Mouse (Mus musculus) midbrain, embryonic 13.5 days (tissue): ENCODE measurements around the gene Olfr1197. TPM values are rescaled to one million over a fixed set of nuclear protein-coding genes. Genes with fewer than 3 reads are reported as not detected.

Source experiments
- ATAC-seq: fragments of 200-750 bp; cut with Nextera tagmentation; 2 replicates; pipeline ENCODE4 v1.8.0; 2017; ENCODE audit warnings: mild to moderate bottlenecking, moderate TSS enrichment, moderate library complexity
- H3K27ac ChIP-seq: fragments of 300-500 bp; sonication (generic); 2 replicates; pipeline ENCODE4 v1.5.1; 2015; ENCODE audit warnings: inconsistent platforms, mild to moderate bottlenecking, moderate library complexity
- H3K27me3 ChIP-seq: fragments of 300-500 bp; sonication (generic); 2 replicates; pipeline ENCODE4 v1.6.1; 2015; ENCODE audit warnings: mild to moderate bottlenecking, inconsistent platforms
- H3K36me3 ChIP-seq: fragments of 300-500 bp; sonication (generic); 2 replicates; pipeline ENCODE4 v1.6.1; 2015; ENCODE audit warnings: mild to moderate bottlenecking, inconsistent platforms
- H3K4me1 ChIP-seq: fragments of 300-500 bp; sonication (generic); replicated peaks from 2 replicates; pipeline ENCODE4 v1.6.1; 2015; ENCODE audit warnings: inconsistent platforms
- H3K4me2 ChIP-seq: fragments of 300-500 bp; sonication (generic); replicated peaks from 2 replicates; pipeline ENCODE4 v1.6.1; 2015; ENCODE audit warnings: moderate library complexity, mild to moderate bottlenecking, inconsistent platforms
- H3K4me3 ChIP-seq: fragments of 300-500 bp; sonication (generic); replicated peaks from 2 replicates; pipeline ENCODE4 v1.5.1; 2015; ENCODE audit warnings: mild to moderate bottlenecking, inconsistent platforms
- H3K9ac ChIP-seq: fragments of 300-500 bp; sonication (generic); replicated peaks from 2 replicates; pipeline ENCODE4 v1.6.1; 2015; ENCODE audit warnings: mild to moderate bottlenecking, inconsistent platforms
- H3K9me3 ChIP-seq: fragments of 300-500 bp; sonication (generic); 2 replicates; pipeline ENCODE4 v1.6.1; 2016; ENCODE audit warnings: mild to moderate bottlenecking, inconsistent platforms
- WGBS: fragments of 180-500 bp; shearing (Covaris S2); methylation state at CpG from one replicate; pipeline ENCODE4 v1.1.7; 2015; 5-methylcytosine and 5-hydroxymethylcytosine counted together
- polyA plus RNA-seq: library from polyadenylated mRNA; unstranded; fragments of >200 nt; fragmentation: Nextera tagmentation; extraction: Ambion mirVana; gene quantifications from 2 replicates; pipeline ENCODE4 v1.2.1, GENCODE M21; 2015

Olfr1197 gene
- not detected in 2 replicates for polyA plus RNA-seq

DNA sequence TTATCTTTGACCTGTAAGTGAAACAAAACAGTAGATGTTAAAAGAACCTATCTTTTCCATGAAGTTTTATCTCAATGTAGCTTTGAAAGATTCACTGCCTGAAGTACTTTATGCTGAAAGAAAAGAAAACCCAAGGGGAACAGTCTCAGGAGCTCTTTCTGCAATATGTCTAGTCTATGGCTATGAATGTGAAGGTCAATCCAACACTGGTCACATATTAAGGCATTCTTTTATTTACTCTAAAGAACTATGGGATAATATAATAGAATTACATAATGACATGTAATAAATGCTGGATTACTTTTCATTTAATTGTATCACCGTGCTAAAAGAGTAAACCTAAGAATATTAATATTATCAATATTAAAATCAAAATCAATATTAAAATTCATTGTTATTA, at the start of gene Olfr1197:
Gene Olfr1197, minus strand, starts transcription at position 101 of the 400 bp plus-strand sequence.
- Histone ChIP-seq H3K9ac (no peak within 1 kb of the TSS), H3K27ac (no peak within 1 kb of the TSS), H3K9me3 (no peaks in the 10 kb centered on the region), H3K4me2 (no peak within 1 kb of the TSS), H3K4me1 (no peaks in the 10 kb centered on the region), H3K4me3 (no peak within 1 kb of the TSS), H3K36me3 (no peaks in the 10 kb centered on the region), H3K27me3 (no peaks in the 10 kb centered on the region)
- ATAC-seq, result no peak
- WGBS, result 84% methylated on average over 1 of the region's 1 CpGs

DNA sequence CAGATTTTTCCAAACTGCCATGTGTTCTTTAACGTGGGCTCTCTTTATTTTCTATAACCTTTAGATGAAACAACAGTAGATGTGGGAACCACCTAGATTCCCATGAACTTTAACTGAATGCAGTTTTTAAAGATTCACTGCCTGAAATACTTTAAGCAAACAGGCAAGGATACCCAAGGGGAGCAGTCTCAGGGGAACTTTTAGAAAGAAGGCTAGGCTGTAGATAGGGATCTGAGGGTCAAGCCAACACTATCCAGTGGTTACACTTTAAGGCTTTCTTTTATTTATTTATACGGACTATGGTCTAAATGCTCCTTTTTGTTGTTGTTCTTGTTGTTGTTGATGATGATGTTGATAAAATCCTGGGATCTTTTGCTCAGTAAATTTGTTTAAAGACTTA, 38.2 kb upstream of the Olfr1197 start, which contains the start of gene Olfr1200:
Gene Olfr1200, minus strand, starts transcription at position 101 of the 400 bp plus-strand sequence.
- Histone ChIP-seq H3K4me2 (no peak within 1 kb of the TSS), H3K27ac (no peak within 1 kb of the TSS), H3K9me3 (no peaks in the 10 kb centered on the region), H3K4me1 (no peaks in the 10 kb centered on the region), H3K36me3 (no peaks in the 10 kb centered on the region), H3K9ac (no peak within 1 kb of the TSS), H3K4me3 (no peak within 1 kb of the TSS), H3K27me3 (no peaks in the 10 kb centered on the region)
- 87% methylated on average over 2 of the region's 2 CpGs for WGBS
- ATAC-seq, result no peak

DNA sequence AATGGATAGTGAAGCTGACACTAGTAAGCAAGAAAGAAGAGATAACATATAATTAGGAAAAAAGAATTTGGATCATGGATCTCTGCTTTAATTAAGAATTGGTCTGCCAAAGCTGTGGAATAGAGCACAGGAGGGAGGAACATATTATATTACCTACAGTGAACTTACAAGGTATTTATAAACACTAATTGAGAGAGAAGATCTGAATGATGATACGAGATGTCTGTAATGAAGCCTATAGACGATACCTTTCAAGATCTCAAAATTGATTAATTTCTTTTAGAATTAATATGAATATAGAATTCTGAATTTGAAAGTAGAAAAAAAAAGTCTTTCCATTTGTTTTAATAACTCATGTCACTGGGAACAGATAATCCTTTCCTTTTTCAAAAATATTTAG, 28.2 kb upstream of the Olfr1197 start, which contains the start of gene Olfr1199:
Gene Olfr1199, minus strand, starts transcription at position 101 of the 400 bp plus-strand sequence.
- Histone ChIP-seq H3K9me3 (no peaks in the 10 kb centered on the region), H3K27me3 (no peaks in the 10 kb centered on the region), H3K36me3 (no peaks in the 10 kb centered on the region), H3K9ac (no peak within 1 kb of the TSS), H3K4me2 (no peak within 1 kb of the TSS), H3K4me3 (no peak within 1 kb of the TSS), H3K27ac (no peak within 1 kb of the TSS), H3K4me1 (no peaks in the 10 kb centered on the region)
- WGBS, result 93% methylated on average over 2 of the region's 2 CpGs
- no peak for ATAC-seq

DNA sequence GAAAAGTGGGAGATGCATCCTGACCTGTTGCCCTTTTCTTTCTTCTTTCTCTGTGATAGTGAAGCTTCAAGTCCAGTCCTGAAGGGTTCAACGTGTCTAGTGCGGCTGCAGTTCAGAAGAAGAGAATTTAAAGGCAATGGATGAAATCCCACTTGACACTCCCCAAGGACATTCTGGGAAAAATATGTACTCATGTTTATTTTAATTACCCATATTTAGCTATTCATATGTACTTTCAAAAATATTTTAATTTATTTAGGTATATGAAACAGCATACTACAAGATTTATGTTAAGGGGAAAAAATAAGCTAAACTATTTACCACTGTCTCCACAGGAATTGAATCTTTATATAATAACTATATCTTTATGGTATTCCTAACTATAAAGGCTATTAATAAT, 19.1 kb upstream of the Olfr1197 start, which contains the start of gene Olfr1198:
Gene Olfr1198, minus strand, starts transcription at position 101 of the 400 bp plus-strand sequence.
- no peaks in the 10 kb centered on the region for H3K4me1 ChIP-seq
- H3K27me3 ChIP-seq, result no peaks in the 10 kb centered on the region
- no peak for ATAC-seq
- H3K27ac ChIP-seq, result no peak within 1 kb of the TSS
- H3K9ac ChIP-seq, result no peak within 1 kb of the TSS
- no peak within 1 kb of the TSS for H3K4me3 ChIP-seq
- H3K9me3 ChIP-seq, result no peaks in the 10 kb centered on the region
- no peaks in the 10 kb centered on the region for H3K36me3 ChIP-seq
- WGBS, result 90% methylated on average over 2 of the region's 2 CpGs
- no peak within 1 kb of the TSS for H3K4me2 ChIP-seq

DNA sequence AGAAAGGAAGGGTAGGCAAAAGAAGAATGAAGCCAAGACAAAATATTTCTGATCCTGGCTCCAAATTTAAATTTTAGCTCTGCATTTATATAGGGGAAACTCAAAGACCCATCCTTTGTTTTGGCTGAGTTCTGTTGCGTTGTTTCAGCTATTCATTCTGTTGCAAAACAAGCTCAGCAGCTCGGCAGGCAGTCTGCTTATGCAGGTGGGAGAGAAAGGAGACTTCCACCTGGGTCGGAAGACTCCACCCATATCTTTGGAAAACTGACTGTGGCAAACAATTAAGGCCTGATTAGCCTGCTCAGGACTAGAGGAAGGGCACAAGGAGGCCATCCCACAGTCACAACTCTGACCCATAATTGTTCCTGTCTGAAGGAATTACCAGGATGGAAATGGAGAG, 11.2 kb upstream of the Olfr1197 start:
- Histone ChIP-seq H3K9ac (no peak overlapping the region), H3K36me3 (no peaks in the 10 kb centered on the region), H3K4me3 (no peak overlapping the region), H3K27me3 (no peaks in the 10 kb centered on the region), H3K9me3 (no peaks in the 10 kb centered on the region), H3K4me1 (no peaks in the 10 kb centered on the region), H3K27ac (no peak overlapping the region), H3K4me2 (no peak overlapping the region)
- 69% methylated on average over 3 of the region's 3 CpGs for WGBS
- ATAC-seq, result no peak

DNA sequence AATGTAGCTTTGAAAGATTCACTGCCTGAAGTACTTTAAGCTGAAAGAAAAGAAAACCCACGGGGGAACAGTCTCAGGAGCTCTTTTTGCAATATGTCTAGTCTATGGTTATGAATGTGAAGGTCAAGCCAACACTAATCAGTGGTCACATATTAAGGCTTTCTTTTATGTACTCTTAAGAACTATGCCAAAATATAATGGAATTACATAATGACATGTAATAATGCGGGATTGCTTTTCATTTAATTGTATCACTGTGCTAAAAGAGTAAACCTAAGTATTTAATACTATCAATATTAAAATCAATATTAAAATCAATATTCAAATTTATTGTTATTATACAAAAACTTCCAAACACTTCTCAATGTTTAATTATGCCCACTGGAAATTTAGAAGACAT, 27.7 kb downstream of the Olfr1197 start, which contains the start of gene Olfr1196:
Gene Olfr1196, minus strand, starts transcription at position 101 of the 400 bp plus-strand sequence.
- Histone ChIP-seq H3K9me3 (no peaks in the 10 kb centered on the region), H3K27me3 (no peaks in the 10 kb centered on the region), H3K4me1 (no peaks in the 10 kb centered on the region), H3K9ac (no peak within 1 kb of the TSS), H3K36me3 (no peaks in the 10 kb centered on the region), H3K4me3 (no peak within 1 kb of the TSS), H3K4me2 (no peak within 1 kb of the TSS), H3K27ac (no peak within 1 kb of the TSS)
- 92% methylated on average over 2 of the region's 2 CpGs for WGBS
- ATAC-seq, result no peak

DNA sequence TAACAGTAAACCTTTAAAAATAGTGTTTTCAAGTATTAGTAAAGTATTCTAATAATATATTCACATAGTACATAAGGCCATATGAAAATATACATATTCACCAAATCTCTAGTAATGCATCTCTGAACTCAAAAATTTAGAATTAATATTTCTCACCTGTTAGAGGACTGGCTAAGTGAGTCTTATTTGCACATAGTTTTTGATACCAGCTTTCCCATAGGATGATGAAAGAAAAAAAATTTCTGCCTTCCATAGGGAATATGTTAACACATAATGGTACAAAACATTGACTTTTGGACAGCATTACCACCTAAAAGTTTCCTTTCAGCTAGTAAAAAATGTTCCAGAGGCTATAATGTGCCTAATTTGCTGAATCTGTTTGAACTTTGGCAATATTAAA, 43.1 kb downstream of the Olfr1197 start, which contains the start of gene Olfr1195:
Gene Olfr1195, minus strand, starts transcription at position 101 of the 400 bp plus-strand sequence.
- H3K4me1 ChIP-seq, result no peaks in the 10 kb centered on the region
- no peaks in the 10 kb centered on the region for H3K9me3 ChIP-seq
- H3K27me3 ChIP-seq, result no peaks in the 10 kb centered on the region
- no peaks in the 10 kb centered on the region for H3K36me3 ChIP-seq
- H3K9ac ChIP-seq, result no peak within 1 kb of the TSS
- H3K4me3 ChIP-seq, result no peak within 1 kb of the TSS
- no peak for ATAC-seq
- H3K27ac ChIP-seq, result no peak within 1 kb of the TSS
- H3K4me2 ChIP-seq, result no peak within 1 kb of the TSS

Other genes with a start within 250 kb of the Olfr1197 start
- gene Olfr1184, start 248.8 kb downstream of the Olfr1197 start, polyA plus RNA-seq, result not detected in 2 replicates
- gene Olfr1185-ps1, start 239.0 kb downstream of the Olfr1197 start, polyA plus RNA-seq, result not detected in 2 replicates
- gene Olfr1186, start 213.8 kb downstream of the Olfr1197 start, polyA plus RNA-seq, result not detected in 2 replicates
- not detected in 2 replicates for gene Olfr1188, start 175.4 kb downstream of the Olfr1197 start, polyA plus RNA-seq
- gene Olfr1189, start 145.9 kb downstream of the Olfr1197 start, polyA plus RNA-seq, result not detected in 2 replicates
- not detected in 2 replicates for gene Olfr1191-ps1, start 91.8 kb downstream of the Olfr1197 start, polyA plus RNA-seq
- not detected in 2 replicates for gene Olfr1192-ps1, start 83.9 kb downstream of the Olfr1197 start, polyA plus RNA-seq
- gene Olfr1193, start 56.7 kb downstream of the Olfr1197 start, polyA plus RNA-seq, result not detected in 2 replicates
- gene Olfr1195, start 43.2 kb downstream of the Olfr1197 start, polyA plus RNA-seq, result not detected in 2 replicates
- gene Olfr1196, start 27.8 kb downstream of the Olfr1197 start, polyA plus RNA-seq, result 0.11 TPM in 1 of 2 replicates, not detected in the other
- not detected in 2 replicates for gene Olfr1198, start 19.0 kb upstream of the Olfr1197 start, polyA plus RNA-seq
- gene Olfr1199, start 28.1 kb upstream of the Olfr1197 start, polyA plus RNA-seq, result not detected in 2 replicates
- not detected in 2 replicates for gene Olfr1200, start 38.1 kb upstream of the Olfr1197 start, polyA plus RNA-seq
- not detected in 2 replicates for gene Olfr1201, start 60.7 kb upstream of the Olfr1197 start, polyA plus RNA-seq
- not detected in 2 replicates for gene Olfr1202, start 82.1 kb upstream of the Olfr1197 start, polyA plus RNA-seq
- not detected in 2 replicates for gene Olfr1205, start 97.4 kb upstream of the Olfr1197 start, polyA plus RNA-seq
- gene Olfr1204, start 116.9 kb upstream of the Olfr1197 start, polyA plus RNA-seq, result not detected in 2 replicates
- gene Olfr1206, start 130.9 kb upstream of the Olfr1197 start, polyA plus RNA-seq, result not detected in 2 replicates
- not detected in 2 replicates for gene Olfr1208, start 169.9 kb upstream of the Olfr1197 start, polyA plus RNA-seq
- not detected in 2 replicates for gene Olfr1209, start 182.8 kb upstream of the Olfr1197 start, polyA plus RNA-seq
- gene Olfr1211, start 205.7 kb upstream of the Olfr1197 start, polyA plus RNA-seq, result not detected in 2 replicates
- not detected in 2 replicates for gene Olfr1212, start 221.6 kb upstream of the Olfr1197 start, polyA plus RNA-seq
- gene Gm13762, start 247.9 kb upstream of the Olfr1197 start, polyA plus RNA-seq, result not detected in 2 replicates